ENCODE assay signal across 9 mouse cellular contexts in genomic region chr11:80200326-80200725, GRCm38 (mm10). TPM values are rescaled to one million over a fixed set of nuclear protein-coding genes. Genes with fewer than 3 reads are reported as not detected.
DNase-seq lines count a peak whose midpoint lies in the region; ATAC-seq lines count a peak whose summit lies in the region.
"Had no signal": no experiment of that assay in that cellular context is flagged by ENCODE, and none has a peak within 500 bp of the region (broad histone marks: within the 10 kb centered on the region; RNA-seq: fewer than 3 reads in every experiment).

No protein-coding gene starts in this region.

- ATAC-seq in midbrain, embryonic 14.5 days (ENCODE audit: low FRiP score, low TSS enrichment) = no peak

- no peaks in the 10 kb centered on the region for H3K27me3 ChIP-seq in midbrain, embryonic 14.5 days (ENCODE audit: control insufficient read depth, insufficient read depth, low read length)
- no peaks in the 10 kb centered on the region for H3K27me3 ChIP-seq in midbrain, embryonic 10.5 days (ENCODE audit: low read depth, poor library complexity, severe bottlenecking)
- H3K27me3 ChIP-seq: liver, embryonic 15.5 days had no signal

- H3K9me3 ChIP-seq in midbrain, embryonic 14.5 days (ENCODE audit: control insufficient read depth, low read length) = no peaks in the 10 kb centered on the region
- H3K9me3 ChIP-seq in midbrain, embryonic 10.5 days (replicated peaks) = no peaks in the 10 kb centered on the region
- H3K9me3 ChIP-seq: liver, embryonic 15.5 days had no signal

- H3K9ac ChIP-seq in midbrain, embryonic 14.5 days (replicated peaks; ENCODE audit: low read length) = no peak overlapping the region
- H3K9ac ChIP-seq: liver, embryonic 15.5 days had no signal

- WGBS in midbrain, embryonic 14.5 days = 78% methylated on average over 1 of the region's 1 CpGs
- 77% methylated on average over 1 of the region's 1 CpGs for WGBS in midbrain, embryonic 10.5 days

- H3K4me2 ChIP-seq in midbrain, embryonic 14.5 days (ENCODE audit: low read length) = no peak overlapping the region
- H3K4me2 ChIP-seq: liver, embryonic 15.5 days had no signal

- no peak overlapping the region for H3K27ac ChIP-seq in midbrain, embryonic 14.5 days (replicated peaks; ENCODE audit: low read depth, low read length)
- H3K27ac ChIP-seq in midbrain, embryonic 10.5 days (replicated peaks) = no peak overlapping the region
- H3K27ac ChIP-seq: liver, embryonic 15.5 days had no signal

- no peaks in the 10 kb centered on the region for H3K36me3 ChIP-seq in midbrain, embryonic 14.5 days (ENCODE audit: control insufficient read depth, insufficient read depth, low read length)
- no peaks in the 10 kb centered on the region for H3K36me3 ChIP-seq in midbrain, embryonic 10.5 days

- no peak overlapping the region for H3K4me3 ChIP-seq in midbrain, embryonic 14.5 days (replicated peaks; ENCODE audit: low read depth, low read length)
- no peak overlapping the region for H3K4me3 ChIP-seq in midbrain, embryonic 10.5 days
- H3K4me3 ChIP-seq: liver, embryonic 15.5 days had no signal

- intact Hi-C loops in heart, postnatal 25 days (cut with DNase I) = loop anchor here (10.0 kb wide), 1 partner anchor 116 kb away; the partner anchor contains the start of genes Atad5 and Crlf3

- H3K4me1 ChIP-seq in midbrain, embryonic 14.5 days (ENCODE audit: control insufficient read depth, insufficient read depth, low read length) = no peaks in the 10 kb centered on the region
- no peaks in the 10 kb centered on the region for H3K4me1 ChIP-seq in midbrain, embryonic 10.5 days
- H3K4me1 ChIP-seq: liver, embryonic 15.5 days had no signal

- DNase-seq in embryo, embryonic 10 days (ENCODE audit: low spot score) = peak; percentile 51
- no peak for DNase-seq in embryo, embryonic 9.5 days (ENCODE audit: extremely low spot score)
- DNase-seq in midbrain, embryonic 14.5 days = peak; percentile 16
- DNase-seq in midbrain, embryonic 10.5 days (ENCODE audit: low spot score) = no peak
- DNase-seq in c-Kit-negative CD71-positive TER-119-positive erythroid progenitor cells, embryonic 14.5 days (ENCODE audit: low read depth, low spot score) = peak; percentile 25
- DNase-seq in thymus, postnatal 0 days (ENCODE audit: low spot score) = peak; percentile 44
- DNase-seq in urinary bladder, postnatal 4 days (ENCODE audit: low spot score in 2 of 2) = no peak
- DNase-seq in heart, postnatal 25 days (ENCODE audit: low spot score) = no peak

RNA-seq across cellular contexts. Expression of gene Rhot1, which starts 8.5 kb away (rescaled TPM):
- 67.9 and 86.3 TPM in 2 replicates for polyA plus RNA-seq in midbrain, embryonic 14.5 days (2014; fragmentation: Nextera tagmentation; extraction: Ambion mirVana)
- 56.2 and 56.9 TPM in 2 replicates for polyA plus RNA-seq in midbrain, embryonic 10.5 days (2016; fragmentation: Nextera tagmentation; extraction: Ambion mirVana)
- 40.3 and 42.8 TPM in 2 replicates for polyA plus RNA-seq in thymus, postnatal 0 days (2015; fragmentation: Nextera tagmentation; extraction: Ambion mirVana)
- 10 to 100 TPM; 62.4 to 68.1 TPM for total RNA-seq in heart, postnatal 25 days (2021)

RNA-seq across cellular contexts. Expression of gene Rnf135, which starts 16.7 kb away (rescaled TPM):
- polyA plus RNA-seq in midbrain, embryonic 14.5 days (2014; fragmentation: Nextera tagmentation; extraction: Ambion mirVana) = 1.5 and 3.0 TPM in 2 replicates
- polyA plus RNA-seq in midbrain, embryonic 10.5 days (2016; fragmentation: Nextera tagmentation; extraction: Ambion mirVana) = 3.8 and 5.0 TPM in 2 replicates
- 7.7 and 8.2 TPM in 2 replicates for polyA plus RNA-seq in thymus, postnatal 0 days (2015; fragmentation: Nextera tagmentation; extraction: Ambion mirVana)
- total RNA-seq in heart, postnatal 25 days (2021) = 1 to 10 TPM; 5.8 to 6.0 TPM

RNA-seq across cellular contexts. Expression of gene Adap2, which starts 46.4 kb away (rescaled TPM):
- 2.2 and 3.2 TPM in 2 replicates for polyA plus RNA-seq in midbrain, embryonic 14.5 days (2014; fragmentation: Nextera tagmentation; extraction: Ambion mirVana)
- 0.77 and 1.9 TPM in 2 replicates for polyA plus RNA-seq in midbrain, embryonic 10.5 days (2016; fragmentation: Nextera tagmentation; extraction: Ambion mirVana)
- polyA plus RNA-seq in thymus, postnatal 0 days (2015; fragmentation: Nextera tagmentation; extraction: Ambion mirVana) = 3.2 and 4.1 TPM in 2 replicates
- 10 to 100 TPM; 10.3 to 15.1 TPM for total RNA-seq in heart, postnatal 25 days (2021)

RNA-seq across cellular contexts. Expression of gene Tefm, which starts 58.4 kb away (rescaled TPM):
- 24.0 and 25.4 TPM in 2 replicates for polyA plus RNA-seq in midbrain, embryonic 14.5 days (2014; fragmentation: Nextera tagmentation; extraction: Ambion mirVana)
- polyA plus RNA-seq in midbrain, embryonic 10.5 days (2016; fragmentation: Nextera tagmentation; extraction: Ambion mirVana) = 39.8 and 40.7 TPM in 2 replicates
- 39.2 and 41.0 TPM in 2 replicates for polyA plus RNA-seq in thymus, postnatal 0 days (2015; fragmentation: Nextera tagmentation; extraction: Ambion mirVana)
- total RNA-seq in heart, postnatal 25 days (2021) = 10 to 100 TPM; 25.8 to 29.7 TPM

Comparison
In these comparisons a context has a peak if more than half of its experiments do, and no peak if none do; other contexts are left out.
1. DNase-seq: peak in embryo, embryonic 10 days (single experiment), midbrain, embryonic 14.5 days (single experiment), c-Kit-negative CD71-positive TER-119-positive erythroid progenitor cells, embryonic 14.5 days (single experiment) and thymus, postnatal 0 days (single experiment); none in embryo, embryonic 9.5 days (single experiment), midbrain, embryonic 10.5 days (single experiment), urinary bladder, postnatal 4 days (0 of 2) and heart, postnatal 25 days (single experiment).